Mouse (Mus musculus) kidney, postnatal 10 days (tissue): Measurements from ENCODE around the gene Olfr364-ps1.

Experiments used
- DNase-seq: peaks from one replicate; pipeline ENCODE4 v3.0.0; 2021; ENCODE audit warnings: mixed read lengths

Olfr364-ps1 gene

GRCm38 (mm10) chr2:37139022-37139421 lies at the start of gene Olfr364-ps1:
TSS of gene Olfr364-ps1 (plus strand) at chr2:37139322.
- no peak for DNase-seq

DNA sequence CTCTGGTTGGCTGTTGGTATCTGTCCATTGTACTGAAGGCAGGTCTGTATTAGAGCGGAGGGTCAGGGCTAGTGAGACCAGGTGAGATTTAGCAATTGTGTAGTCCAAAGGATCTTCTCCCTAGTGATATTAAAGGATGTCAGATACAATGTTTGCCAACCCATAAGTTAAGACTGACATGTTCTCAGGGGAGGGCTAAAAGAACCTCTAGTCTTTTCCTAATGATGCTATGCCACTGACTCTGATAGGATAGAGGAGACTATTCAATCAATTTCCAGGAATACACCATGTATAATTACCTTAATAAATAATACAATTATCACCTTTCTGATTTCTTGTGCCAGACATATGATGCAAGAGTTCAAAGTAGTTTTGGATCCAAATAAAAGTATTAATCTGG lies 21.3 kb upstream of the Olfr364-ps1 start, which contains the start of gene Olfr362:
Gene Olfr362, minus strand, starts transcription at position 101 of the 400 bp plus-strand sequence.
- no peak for DNase-seq

DNA sequence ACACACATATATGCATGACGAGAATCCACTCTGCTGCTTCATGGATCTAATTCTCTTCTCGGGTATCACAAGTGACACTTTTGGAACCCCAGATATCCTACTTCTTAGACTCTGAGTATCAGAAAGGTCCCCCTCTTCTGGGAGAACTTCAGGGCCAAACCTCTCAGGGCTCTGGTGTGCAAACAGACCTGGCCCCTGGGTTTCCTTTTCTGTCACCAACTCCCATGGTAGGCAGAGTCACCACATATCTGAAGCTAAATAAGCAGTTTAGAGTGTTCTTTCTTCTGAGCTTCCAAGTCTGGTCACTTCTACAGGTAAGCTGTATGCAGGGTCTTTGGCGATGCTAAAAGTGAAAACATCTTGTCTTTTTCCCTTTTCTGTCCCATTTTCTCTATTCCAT lies 48.8 kb downstream of the Olfr364-ps1 start, which contains the start of gene Olfr365:
Gene Olfr365, plus strand, starts transcription at position 301 of the 400 bp plus-strand sequence.
- no peak for DNase-seq
